Mouse (Mus musculus) kidney, adult 18-20 months (tissue): Measurements from ENCODE around the gene Zfp568.

Source experiments
- DNase-seq: peaks from one replicate; pipeline ENCODE4 v3.0.0; 2021

Gene Zfp568

DNA sequence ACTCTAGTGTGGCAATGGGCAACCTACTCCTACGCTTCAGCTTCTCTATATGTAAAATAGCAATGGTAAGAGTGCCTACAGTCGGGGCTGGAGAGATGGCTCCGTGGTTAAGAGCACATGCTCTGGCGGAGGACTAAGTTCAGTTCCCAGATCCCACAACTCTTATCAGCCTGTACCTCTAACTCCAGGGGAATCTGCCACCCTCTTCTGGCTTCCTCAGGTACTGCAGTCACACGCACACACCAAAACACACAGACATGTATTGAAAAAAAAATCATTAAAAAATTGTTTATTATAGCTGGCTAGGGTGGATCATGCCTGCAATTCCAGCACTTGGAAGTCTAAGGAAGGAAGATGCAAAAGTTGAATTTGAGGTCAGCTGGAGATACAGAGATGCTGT is 78.7 kb downstream of the Zfp568 start:
- peak; percentile 16 for DNase-seq

GRCm38 (mm10) chr7:30064622-30065021 is 80.9 kb downstream of the Zfp568 start:
- DNase-seq: no peak

GRCm38 (mm10) chr7:30072146-30073028 is 88.6 kb downstream of the Zfp568 start, which contains the start of gene Zfp82:
TSS of gene Zfp82 (minus strand) at chr7:30072900.
- peak; percentile 73 for DNase-seq
